12 mouse cellular contexts compared by ENCODE assay signal in genomic region chr10:20418202-20418855, GRCm38 (mm10).
DNase-seq lines count a peak whose midpoint lies in the region; ATAC-seq and TF ChIP-seq lines count a peak whose summit lies in the region.
"Had no signal": no experiment of that assay in that cellular context is flagged by ENCODE, and none has a peak within 500 bp of the region (broad histone marks: within the 10 kb centered on the region; RNA-seq: fewer than 3 reads in every experiment).

No protein-coding gene starts in this region.

- no peak for DNase-seq in kidney, adult 11 months
- peak; percentile 24 for DNase-seq in heart, adult 8-10 months (ENCODE audit: low spot score)
- peak; percentile 65 for DNase-seq in heart, postnatal 4 days
- DNase-seq in lung, postnatal 0 days (ENCODE audit: low spot score): peak; percentile 76
- no peak for DNase-seq in left cerebral cortex, adult 8-10 months (ENCODE audit: low spot score in 2 of 2)
- DNase-seq in layer of hippocampus, postnatal 10 days (ENCODE audit: low spot score in 2 of 2): no peak
- DNase-seq: cerebellum, adult 8-10 months; liver, postnatal 0 days; right cerebral cortex, postnatal 4 days had no signal

- H3K9me3 ChIP-seq in kidney, embryonic 15.5 days (replicated peaks): no peaks in the 10 kb centered on the region
- no peaks in the 10 kb centered on the region for H3K9me3 ChIP-seq in lung, postnatal 0 days (ENCODE audit: low read length)
- H3K9me3 ChIP-seq: embryonic facial prominence, embryonic 10.5 days had no signal

- no peak overlapping the region for H3K4me2 ChIP-seq in kidney, embryonic 15.5 days
- H3K4me2 ChIP-seq in lung, postnatal 0 days (replicated peaks; ENCODE audit: low read depth, low read length): 0 out of 2 replicates have a peak overlapping the region, but pooled peaks have one; percentile 3

- no peak overlapping the region for H3K4me3 ChIP-seq in kidney, embryonic 15.5 days (replicated peaks)
- no peak overlapping the region for H3K4me3 ChIP-seq in lung, postnatal 0 days (ENCODE audit: low read depth, low read length)
- H3K4me3 ChIP-seq: embryonic facial prominence, embryonic 10.5 days had no signal

- peak overlapping the region; percentile 39 for H3K27ac ChIP-seq in kidney, embryonic 15.5 days
- H3K27ac ChIP-seq in lung, postnatal 0 days (ENCODE audit: low read length): peak overlapping the region; percentile 32; the same call in 1 of the 2 replicates
- H3K27ac ChIP-seq: embryonic facial prominence, embryonic 10.5 days had no signal

- WGBS in kidney, embryonic 15.5 days: 42% methylated on average over 11 of the region's 11 CpGs
- 15% methylated on average over 11 of the region's 11 CpGs for WGBS in lung, postnatal 0 days

- H3K4me1 ChIP-seq in kidney, embryonic 15.5 days: peaks cover 6% of the 10 kb centered on the region; the same call in 1 of the 2 replicates
- no peaks in the 10 kb centered on the region for H3K4me1 ChIP-seq in lung, postnatal 0 days (ENCODE audit: insufficient read depth, low read depth, low read length)
- H3K4me1 ChIP-seq: embryonic facial prominence, embryonic 10.5 days had no signal

- H3K36me3 ChIP-seq in kidney, embryonic 15.5 days: no peaks in the 10 kb centered on the region
- H3K36me3 ChIP-seq in lung, postnatal 0 days (ENCODE audit: insufficient read depth, low read length): no peaks in the 10 kb centered on the region
- H3K36me3 ChIP-seq: embryonic facial prominence, embryonic 10.5 days had no signal

- TF ChIP-seq CTCF in lung, postnatal 0 days (IDR thresholded peaks at IDR 0.05): no peak

- no peak; the same call in 1 of the 2 replicates for ATAC-seq in kidney, embryonic 15.5 days (replicated peaks; ENCODE audit: low FRiP score)
- peak; percentile 82 for ATAC-seq in lung, postnatal 0 days
- ATAC-seq in monocyte, adult 5-6 weeks (replicated peaks; ENCODE audit: insufficient number of reproducible peaks, low FRiP score, low TSS enrichment, poor library complexity, severe bottlenecking): no peak
- ATAC-seq: liver, postnatal 0 days had no signal

- no peak overlapping the region for H3K9ac ChIP-seq in kidney, embryonic 15.5 days
- no peak overlapping the region for H3K9ac ChIP-seq in lung, postnatal 0 days (replicated peaks; ENCODE audit: low read depth)
- H3K9ac ChIP-seq: liver, postnatal 0 days had no signal

- TF ChIP-seq EP300 in lung, postnatal 0 days (IDR thresholded peaks at IDR 0.05): peak; percentile 52; the same call in 1 of the 2 replicates

- no peaks in the 10 kb centered on the region for H3K27me3 ChIP-seq in kidney, embryonic 15.5 days
- H3K27me3 ChIP-seq in lung, postnatal 0 days (replicated peaks; ENCODE audit: insufficient read depth, low read length): no peaks in the 10 kb centered on the region

Comparison
In these comparisons a context has a peak if more than half of its experiments do, and no peak if none do; other contexts are left out.
1. DNase-seq: peak in heart, adult 8-10 months (single experiment), heart, postnatal 4 days (single experiment) and lung, postnatal 0 days (single experiment); none in kidney, adult 11 months (single experiment), left cerebral cortex, adult 8-10 months (0 of 2) and layer of hippocampus, postnatal 10 days (0 of 2).